Mouse (Mus musculus) ES-Bruce4 (cell line): Measurements from ENCODE around the gene 4930578C19Rik. TPM values are rescaled to one million over a fixed set of nuclear protein-coding genes. Genes with fewer than 3 reads are reported as not detected.
"Not testable (repeated sequence)": the region's sequence is repeated elsewhere in the genome, so short reads cannot be mapped to it uniquely, and the experiment has no call there.

Experiments used
- H3K27ac ChIP-seq: 2 replicates; pipeline ENCODE4 v1.5.1; 2012; ENCODE audit warnings: low read length, inconsistent platforms; ENCODE audit not compliant: insufficient read depth
- H3K27me3 ChIP-seq: 2 replicates; pipeline ENCODE4 v1.6.1; 2012; ENCODE audit warnings: mild to moderate bottlenecking, low read length, inconsistent platforms; ENCODE audit not compliant: control insufficient read depth, poor library complexity, insufficient read depth, severe bottlenecking
- H3K36me3 ChIP-seq: 2 replicates; pipeline ENCODE4 v1.6.1; 2012; ENCODE audit warnings: inconsistent platforms, mild to moderate bottlenecking, low read length, moderate library complexity; ENCODE audit not compliant: control insufficient read depth, poor library complexity, insufficient read depth, severe bottlenecking
- H3K4me1 ChIP-seq: one replicate; pipeline ENCODE4 v1.8.1; 2011; ENCODE audit warnings: low read length; ENCODE audit not compliant: control insufficient read depth, insufficient read depth
- H3K4me3 ChIP-seq: 2 replicates; pipeline ENCODE4 v1.5.1; 2011; ENCODE audit warnings: low read depth, mild to moderate bottlenecking, low read length
- H3K9ac ChIP-seq: 2 replicates; pipeline ENCODE4 v1.6.1; 2012; ENCODE audit warnings: low read depth, mild to moderate bottlenecking, inconsistent platforms; ENCODE audit not compliant: poor library complexity, severe bottlenecking
- H3K9me3 ChIP-seq: replicated peaks from 2 replicates; pipeline ENCODE4 v1.6.1; 2012; ENCODE audit warnings: mild to moderate bottlenecking, low read length, inconsistent platforms; ENCODE audit not compliant: control insufficient read depth, poor library complexity, insufficient read depth, severe bottlenecking
- CTCF ChIP-seq: IDR thresholded peaks from one replicate; pipeline ENCODE4 v1.8.1; 2011; ENCODE audit warnings: low read depth, low read length
- EP300 ChIP-seq: IDR thresholded peaks from 2 replicates; pipeline ENCODE4 v1.6.1; 2011; ENCODE audit warnings: low read depth, low read length; ENCODE audit not compliant: insufficient read depth
- POLR2A ChIP-seq: IDR thresholded peaks from one replicate; pipeline ENCODE4 v1.8.1; 2011; ENCODE audit warnings: low read length; ENCODE audit not compliant: insufficient read depth
- polyA plus RNA-seq: library from polyadenylated mRNA; stranded (reverse); fragments of >200 nt; gene quantifications from 2 replicates; pipeline ENCODE4 v1.2.4, GENCODE M21; 2011; ENCODE audit warnings: low read depth; ENCODE audit not compliant: missing spikeins, insufficient read depth, insufficient read length

4930578C19Rik gene
- polyA plus RNA-seq, 1 experiment = not detected

GRCm38 (mm10) chrX:18396700-18397099 lies 64.5 kb downstream of the 4930578C19Rik start:
- Histone ChIP-seq H3K4me3 (no peak overlapping the region), H3K36me3 (no peaks in the 10 kb centered on the region)
- TF ChIP-seq EP300 (no peak), CTCF (no peak), POLR2A (no peak)

GRCm38 (mm10) chrX:18384181-18384580 lies 77.0 kb downstream of the 4930578C19Rik start:
- not testable (repeated sequence) for H3K27me3 ChIP-seq, H3K4me3 ChIP-seq, H3K4me1 ChIP-seq, H3K9me3 ChIP-seq, H3K27ac ChIP-seq, H3K36me3 ChIP-seq, H3K9ac ChIP-seq

More at GRCm38 (mm10) chrX:18396700-18397099, 64.5 kb downstream of the 4930578C19Rik start:
- no peaks in the 10 kb centered on the region for H3K4me1 ChIP-seq
- H3K9ac ChIP-seq = no peak overlapping the region
- H3K9me3 ChIP-seq = no peaks in the 10 kb centered on the region
- no peaks in the 10 kb centered on the region for H3K27me3 ChIP-seq
- no peak overlapping the region for H3K27ac ChIP-seq
